Comparison of ENCODE assay signal across 17 mouse cellular contexts in genomic region chr7:139878122-139878521, GRCm38 (mm10). TPM values are rescaled to one million over a fixed set of nuclear protein-coding genes. Genes with fewer than 3 reads are reported as not detected.
"Had no signal": no experiment of that assay in that cellular context is flagged by ENCODE, and none has a peak within 500 bp of the region (broad histone marks: within the 10 kb centered on the region; RNA-seq: fewer than 3 reads in every experiment).

No protein-coding gene starts in this region.

- H3K27ac ChIP-seq: liver, embryonic 15.5 days; lung, embryonic 15.5 days; macrophage; midbrain, embryonic 13.5 days; midbrain, embryonic 15.5 days; neural tube, embryonic 12.5 days; stomach, embryonic 15.5 days; stomach, postnatal 0 days had no signal

- DNase-seq: liver, postnatal 0 days; lung, adult 2 months; lung, postnatal 14 days; thymus, adult 2 months; thymus, postnatal 36 days had no signal

- H3K4me3 ChIP-seq: liver, embryonic 15.5 days; lung, embryonic 15.5 days; megakaryocyte, embryonic 14.5 days; midbrain, embryonic 13.5 days; midbrain, embryonic 15.5 days; neural tube, embryonic 12.5 days; stomach, embryonic 15.5 days had no signal

RNA-seq across cellular contexts. Expression of gene Kndc1, which starts 16.4 kb away (rescaled TPM):
- total RNA-seq: megakaryocyte progenitor cell, adult 5-6 weeks; monocyte, adult 5-6 weeks; neutrophil, adult 5-6 weeks had no signal

RNA-seq across cellular contexts. Expression of gene Adgra1, which starts 44.1 kb away (rescaled TPM):
- total RNA-seq: megakaryocyte progenitor cell, adult 5-6 weeks; monocyte, adult 5-6 weeks; neutrophil, adult 5-6 weeks had no signal
